Mouse (Mus musculus) heart, embryonic 13.5 days (tissue): ENCODE data around the gene Rbfox1. TPM values are rescaled to one million over a fixed set of nuclear protein-coding genes. Genes with fewer than 3 reads are reported as not detected.

Source experiments
- ATAC-seq: fragments of 200-750 bp; cut with Nextera tagmentation; 2 replicates; pipeline ENCODE4 v1.8.0; 2017; ENCODE audit warnings: moderate TSS enrichment; ENCODE audit not compliant: insufficient number of reproducible peaks, low FRiP score, low TSS enrichment; ENCODE audit errors: extremely low read depth
- H3K27ac ChIP-seq: fragments of 300-500 bp; sonication (generic); replicated peaks from 2 replicates; pipeline ENCODE4 v1.5.1; 2015; ENCODE audit warnings: moderate library complexity, mild to moderate bottlenecking, inconsistent platforms
- H3K27me3 ChIP-seq: fragments of 300-500 bp; sonication (generic); replicated peaks from 2 replicates; pipeline ENCODE4 v1.6.1; 2015; ENCODE audit warnings: mild to moderate bottlenecking, inconsistent platforms
- H3K36me3 ChIP-seq: fragments of 300-500 bp; sonication (generic); 2 replicates; pipeline ENCODE4 v1.6.1; 2015; ENCODE audit warnings: mild to moderate bottlenecking, inconsistent platforms
- H3K4me1 ChIP-seq: fragments of 300-500 bp; sonication (generic); 2 replicates; pipeline ENCODE4 v1.6.1; 2015; ENCODE audit warnings: inconsistent platforms
- H3K4me2 ChIP-seq: fragments of 300-500 bp; sonication (generic); 2 replicates; pipeline ENCODE4 v1.6.1; 2015; ENCODE audit warnings: inconsistent platforms, mild to moderate bottlenecking, moderate library complexity
- H3K4me3 ChIP-seq: fragments of 300-500 bp; sonication (generic); 2 replicates; pipeline ENCODE4 v1.5.1; 2015; ENCODE audit warnings: moderate library complexity, mild to moderate bottlenecking, inconsistent platforms
- H3K9ac ChIP-seq: fragments of 300-500 bp; sonication (generic); 2 replicates; pipeline ENCODE4 v1.6.1; 2015; ENCODE audit warnings: inconsistent platforms, mild to moderate bottlenecking, moderate library complexity
- H3K9me3 ChIP-seq: fragments of 300-500 bp; sonication (generic); 2 replicates; pipeline ENCODE4 v1.6.1; 2016; ENCODE audit warnings: inconsistent platforms
- WGBS: fragments of 180-500 bp; shearing (Covaris S2); methylation state at CpG from one replicate; pipeline ENCODE4 v1.1.7; 2015; ENCODE audit warnings: mixed read lengths; 5-methylcytosine and 5-hydroxymethylcytosine counted together
- polyA plus RNA-seq: library from polyadenylated mRNA; unstranded; fragments of >200 nt; fragmentation: Nextera tagmentation; extraction: Ambion mirVana; gene quantifications from 2 replicates; pipeline ENCODE4 v1.2.1, GENCODE M21; 2015

Rbfox1 gene
- polyA plus RNA-seq, 1 experiment from 2014 or later = 2.8 TPM

DNA sequence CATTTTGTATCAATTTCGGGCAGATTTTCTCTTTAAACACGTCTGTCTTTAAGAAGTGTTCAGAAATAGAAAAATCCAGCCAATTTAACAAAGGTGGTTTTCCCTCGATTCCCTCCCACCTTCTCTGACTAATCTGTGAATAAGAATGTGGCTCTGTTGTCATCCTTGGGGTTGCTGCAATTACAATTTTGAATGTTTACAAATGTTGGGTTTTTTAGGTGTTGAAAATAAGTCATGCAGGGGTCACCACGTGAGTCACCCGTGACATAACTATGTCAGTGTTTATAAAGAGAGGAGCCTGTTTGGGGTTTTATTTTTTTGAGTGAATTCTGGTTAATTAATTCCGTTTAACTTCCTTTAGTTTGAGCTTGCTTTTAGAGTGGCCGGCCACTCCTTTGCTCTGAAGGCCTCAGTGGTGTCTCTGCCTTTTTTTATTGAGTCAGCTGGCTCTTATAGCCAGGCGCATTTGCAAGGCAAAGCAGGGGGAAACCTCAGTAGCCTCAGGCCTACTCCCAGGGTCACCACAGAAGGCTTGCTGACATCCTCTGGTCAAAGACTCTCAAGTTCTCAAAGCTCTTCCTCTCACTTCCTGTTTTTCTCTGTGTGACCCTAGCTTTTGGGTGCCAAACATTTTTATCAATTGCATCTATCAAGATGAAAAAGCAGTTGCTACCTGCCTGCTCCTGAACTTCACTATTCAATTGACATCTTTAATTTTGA, 957.1 kb downstream of the Rbfox1 start:
- no peaks in the 10 kb centered on the region for H3K9me3 ChIP-seq
- H3K9ac ChIP-seq = no peak overlapping the region
- WGBS = 48% methylated on average over 8 of the region's 8 CpGs
- no peaks in the 10 kb centered on the region for H3K36me3 ChIP-seq
- no peak overlapping the region for H3K27ac ChIP-seq
- H3K4me3 ChIP-seq = no peak overlapping the region
- no peak for ATAC-seq
- H3K4me2 ChIP-seq = no peak overlapping the region
- peaks cover 7% of the 10 kb centered on the region for H3K4me1 ChIP-seq
- no peaks in the 10 kb centered on the region for H3K27me3 ChIP-seq

- Histone ChIP-seq H3K27me3 (no peaks in the 10 kb centered on the region), H3K9ac (no peak overlapping the region), H3K9me3 (no peaks in the 10 kb centered on the region), H3K4me2 (no peak overlapping the region), H3K4me1 (peaks cover 7% of the 10 kb centered on the region), H3K36me3 (no peaks in the 10 kb centered on the region), H3K27ac (no peak overlapping the region), H3K4me3 (no peak overlapping the region)
- no peak for ATAC-seq
- 42% methylated on average over 4 of the region's 4 CpGs for WGBS
Measured at GRCm38 (mm10) chr16:6844659-6845058, 959.5 kb downstream of the Rbfox1 start.

GRCm38 (mm10) chr16:6851393-6851792, 966.2 kb downstream of the Rbfox1 start:
- Histone ChIP-seq H3K9me3 (no peaks in the 10 kb centered on the region), H3K4me3 (no peak overlapping the region), H3K36me3 (no peaks in the 10 kb centered on the region), H3K4me1 (no peaks in the 10 kb centered on the region), H3K27me3 (no peaks in the 10 kb centered on the region), H3K27ac (no peak overlapping the region), H3K9ac (no peak overlapping the region), H3K4me2 (no peak overlapping the region)
- ATAC-seq = no peak
- WGBS = 67% methylated on average over 9 of the region's 9 CpGs

DNA sequence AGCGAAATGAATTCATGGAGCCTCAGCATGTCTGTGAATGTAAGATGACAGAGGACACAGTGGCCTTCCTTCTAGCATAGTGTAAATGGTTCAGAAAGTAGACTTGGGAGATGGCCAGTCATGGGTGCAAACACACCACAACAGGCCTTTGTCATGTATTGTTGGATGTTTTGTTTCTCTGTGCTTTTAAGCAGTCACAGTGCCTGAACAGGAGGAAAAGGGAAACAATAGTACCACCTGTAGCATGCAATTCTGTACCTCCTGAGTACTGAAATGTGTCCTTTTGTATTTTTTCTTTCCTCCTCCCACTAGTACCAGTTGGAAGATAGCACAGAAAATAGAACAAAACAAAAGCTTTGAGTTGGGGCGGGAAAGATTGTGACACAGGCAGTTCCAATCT, 968.6 kb downstream of the Rbfox1 start:
- Histone ChIP-seq H3K4me3 (no peak overlapping the region), H3K36me3 (no peaks in the 10 kb centered on the region), H3K27me3 (no peaks in the 10 kb centered on the region), H3K9ac (no peak overlapping the region), H3K27ac (no peak overlapping the region), H3K4me1 (no peaks in the 10 kb centered on the region), H3K4me2 (no peak overlapping the region), H3K9me3 (no peaks in the 10 kb centered on the region)
- ATAC-seq = no peak
- 69% methylated on average over 2 of the region's 2 CpGs for WGBS

DNA sequence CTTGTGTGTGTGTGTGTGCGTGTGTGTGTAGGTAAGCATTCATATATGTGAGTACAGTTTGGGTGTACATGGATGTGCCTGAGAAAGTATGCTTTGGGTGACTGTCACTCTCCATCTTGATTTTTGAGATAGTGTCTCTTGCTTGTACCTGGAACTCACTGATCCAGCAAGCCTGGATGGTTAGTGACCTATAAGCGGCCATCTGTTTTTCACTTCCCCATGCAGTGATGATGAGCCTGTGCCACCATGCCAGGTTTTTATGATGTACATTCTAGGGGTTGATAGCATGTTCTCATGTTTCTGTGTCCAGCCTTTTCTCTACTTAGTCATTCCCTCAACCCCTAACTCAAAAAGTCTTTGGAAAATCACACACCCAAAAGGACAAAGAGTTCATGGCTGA, 976.5 kb downstream of the Rbfox1 start:
- H3K36me3 ChIP-seq = no peaks in the 10 kb centered on the region
- no peaks in the 10 kb centered on the region for H3K4me1 ChIP-seq
- H3K27ac ChIP-seq = no peak overlapping the region
- no peaks in the 10 kb centered on the region for H3K9me3 ChIP-seq
- 78% methylated on average over 2 of the region's 2 CpGs for WGBS
- no peak overlapping the region for H3K9ac ChIP-seq
- H3K4me3 ChIP-seq = no peak overlapping the region
- no peak overlapping the region for H3K4me2 ChIP-seq
- no peaks in the 10 kb centered on the region for H3K27me3 ChIP-seq
- ATAC-seq = no peak

GRCm38 (mm10) chr16:6882683-6883430, 997.7 kb downstream of the Rbfox1 start:
- H3K4me3 ChIP-seq = no peak overlapping the region
- H3K27ac ChIP-seq = no peak overlapping the region
- no peak overlapping the region for H3K4me2 ChIP-seq
- no peaks in the 10 kb centered on the region for H3K36me3 ChIP-seq
- no peak overlapping the region for H3K9ac ChIP-seq
- no peak for ATAC-seq
- no peaks in the 10 kb centered on the region for H3K9me3 ChIP-seq
- no peaks in the 10 kb centered on the region for H3K4me1 ChIP-seq
- WGBS = 47% methylated on average over 12 of the region's 12 CpGs
- H3K27me3 ChIP-seq = no peaks in the 10 kb centered on the region

DNA sequence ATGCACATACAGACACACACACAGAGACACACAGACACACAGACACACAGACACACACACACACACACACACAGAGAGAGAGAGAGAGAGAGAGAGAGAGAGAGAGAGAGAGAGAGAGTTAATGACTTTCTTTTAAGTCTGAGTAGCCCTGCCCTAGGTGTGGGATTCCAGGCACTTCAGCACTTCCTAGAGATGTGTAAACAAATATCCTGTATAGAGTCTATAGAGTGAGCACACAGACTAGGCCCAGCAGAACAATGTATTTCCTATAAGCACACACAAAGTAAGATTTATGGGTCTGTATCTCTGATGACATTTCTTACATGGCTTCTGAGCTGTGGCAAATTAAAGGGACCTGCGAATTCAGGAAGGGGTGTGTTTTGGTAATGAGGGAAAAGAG, 998.6 kb downstream of the Rbfox1 start:
- no peaks in the 10 kb centered on the region for H3K36me3 ChIP-seq
- H3K4me2 ChIP-seq = no peak overlapping the region
- no peaks in the 10 kb centered on the region for H3K9me3 ChIP-seq
- ATAC-seq = no peak
- H3K9ac ChIP-seq = no peak overlapping the region
- H3K4me3 ChIP-seq = no peak overlapping the region
- H3K27ac ChIP-seq = no peak overlapping the region
- 73% methylated on average over 1 of the region's 1 CpGs for WGBS
- no peaks in the 10 kb centered on the region for H3K27me3 ChIP-seq
- no peaks in the 10 kb centered on the region for H3K4me1 ChIP-seq

GRCm38 (mm10) chr16:6885617-6886016, 1000.5 kb downstream of the Rbfox1 start:
- H3K36me3 ChIP-seq = no peaks in the 10 kb centered on the region
- 70% methylated on average over 3 of the region's 3 CpGs for WGBS
- H3K27ac ChIP-seq = no peak overlapping the region
- H3K4me2 ChIP-seq = no peak overlapping the region
- ATAC-seq = no peak
- no peaks in the 10 kb centered on the region for H3K9me3 ChIP-seq
- no peak overlapping the region for H3K9ac ChIP-seq
- H3K4me3 ChIP-seq = no peak overlapping the region
- no peaks in the 10 kb centered on the region for H3K27me3 ChIP-seq
- no peaks in the 10 kb centered on the region for H3K4me1 ChIP-seq

DNA sequence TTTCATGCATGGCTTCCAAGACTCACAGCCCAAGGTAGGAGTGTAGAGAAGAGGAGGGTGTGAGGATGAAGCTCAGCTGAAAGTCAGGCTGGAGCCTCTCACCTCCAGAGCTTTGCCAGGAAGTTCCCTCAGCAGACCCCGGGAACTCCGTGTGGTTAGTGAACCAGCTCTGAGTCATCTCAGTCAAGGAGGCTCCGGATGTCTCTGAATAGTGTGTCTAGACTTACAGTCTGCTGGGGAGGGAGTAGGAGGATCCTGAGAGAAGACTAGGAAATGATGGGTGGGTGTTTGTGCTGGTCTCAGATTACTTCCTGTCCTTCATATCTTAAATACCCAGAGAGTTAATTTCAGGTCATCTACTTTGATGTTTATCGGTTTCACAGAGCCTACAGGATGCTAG, 1004.1 kb downstream of the Rbfox1 start:
- ATAC-seq = no peak

DNA sequence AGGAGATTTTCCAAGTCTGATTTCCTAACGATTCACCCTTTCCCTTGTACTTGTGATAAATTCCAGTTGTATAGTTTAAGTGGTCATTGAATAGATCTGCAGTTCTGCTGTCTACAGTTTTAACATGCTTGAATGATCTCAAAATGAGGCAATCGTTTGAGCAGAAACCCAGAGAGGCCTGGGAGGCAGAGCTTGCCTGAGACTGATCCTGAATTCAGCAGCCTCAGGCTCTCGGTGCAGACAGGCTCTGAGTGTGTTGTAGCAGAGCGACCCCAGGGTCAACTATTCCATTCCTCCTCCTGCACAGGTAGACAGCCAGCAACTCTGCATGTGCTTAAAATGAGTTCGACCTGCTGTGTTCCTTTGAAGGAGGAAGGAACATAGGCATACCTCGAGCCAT, 1012.6 kb downstream of the Rbfox1 start:
- whole genome bisulfite sequencing = 58% methylated on average over 6 of the region's 6 CpGs
- Histone ChIP-seq H3K9ac (no peak overlapping the region), H3K4me3 (no peak overlapping the region)

More for the DNA sequence above, 1004.1 kb downstream of the Rbfox1 start:
- no peaks in the 10 kb centered on the region for H3K9me3 ChIP-seq
- no peaks in the 10 kb centered on the region for H3K27me3 ChIP-seq
- no peaks in the 10 kb centered on the region for H3K36me3 ChIP-seq
- no peak overlapping the region for H3K9ac ChIP-seq
- H3K27ac ChIP-seq = no peak overlapping the region
- H3K4me1 ChIP-seq = no peaks in the 10 kb centered on the region
- no peak overlapping the region for H3K4me2 ChIP-seq
- no peak overlapping the region for H3K4me3 ChIP-seq
- WGBS = 39% methylated on average over 4 of the region's 4 CpGs

DNA sequence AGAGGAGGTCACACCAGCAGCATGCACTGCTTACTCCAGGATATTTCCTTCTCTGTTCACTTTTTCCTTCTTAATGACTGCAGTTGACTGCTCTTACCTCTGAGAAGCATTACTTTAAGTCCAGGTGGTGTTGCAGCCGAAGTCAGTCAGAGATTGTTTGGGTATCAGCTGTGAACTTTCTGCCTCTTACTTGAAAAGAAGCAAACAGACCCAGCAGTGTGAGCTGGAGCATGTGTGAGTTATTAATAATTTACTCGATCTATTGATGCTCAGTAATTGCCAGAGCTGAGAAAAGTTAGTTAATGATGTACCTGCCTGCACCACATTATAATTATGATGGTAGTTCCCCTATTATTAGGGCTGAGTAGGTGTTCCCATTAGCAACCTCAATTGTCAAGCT, 1014.9 kb downstream of the Rbfox1 start:
- no peak overlapping the region for H3K4me3 ChIP-seq
- no peaks in the 10 kb centered on the region for H3K27me3 ChIP-seq
- no peaks in the 10 kb centered on the region for H3K36me3 ChIP-seq
- H3K4me2 ChIP-seq = no peak overlapping the region
- no peak for ATAC-seq
- no peaks in the 10 kb centered on the region for H3K4me1 ChIP-seq
- WGBS = 53% methylated on average over 2 of the region's 2 CpGs
- H3K27ac ChIP-seq = no peak overlapping the region
- H3K9ac ChIP-seq = no peak overlapping the region
- H3K9me3 ChIP-seq = no peaks in the 10 kb centered on the region

More for the DNA sequence above, 1012.6 kb downstream of the Rbfox1 start:
- Histone ChIP-seq H3K4me2 (no peak overlapping the region), H3K36me3 (no peaks in the 10 kb centered on the region), H3K9me3 (no peaks in the 10 kb centered on the region), H3K27ac (no peak overlapping the region), H3K4me1 (no peaks in the 10 kb centered on the region), H3K27me3 (no peaks in the 10 kb centered on the region)
- ATAC-seq = no peak

DNA sequence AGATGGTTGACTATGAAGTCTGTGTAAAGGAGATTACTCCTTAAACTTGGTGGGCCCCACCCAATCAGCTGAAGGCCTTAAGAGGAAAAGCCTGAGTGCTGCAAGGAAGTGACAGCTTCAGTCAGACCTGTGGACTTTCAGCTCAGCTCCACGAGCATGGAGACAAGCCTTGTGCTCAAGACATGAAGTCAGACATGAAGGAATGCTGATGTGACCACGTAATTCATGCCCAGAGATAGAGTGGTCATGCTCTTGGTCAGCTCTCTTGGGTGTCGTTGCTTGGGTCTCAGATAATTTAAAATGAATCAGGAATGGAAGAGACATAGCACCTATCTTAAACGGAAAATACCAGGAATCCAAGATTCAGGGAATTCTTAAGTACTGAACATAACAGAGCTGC, 1019.8 kb downstream of the Rbfox1 start:
- Histone ChIP-seq H3K9me3 (no peaks in the 10 kb centered on the region), H3K36me3 (no peaks in the 10 kb centered on the region), H3K27me3 (0 out of 2 replicates have a peak, but pooled peaks cover 3% of the 10 kb centered on the region), H3K4me3 (no peak overlapping the region), H3K27ac (no peak overlapping the region), H3K4me1 (0 out of 2 replicates have a peak, but pooled peaks cover 6% of the 10 kb centered on the region), H3K9ac (no peak overlapping the region), H3K4me2 (no peak overlapping the region)
- 55% methylated on average over 4 of the region's 4 CpGs for WGBS
- ATAC-seq = no peak
